Mouse (Mus musculus): ENCODE measurements at regions not wholly inside any gene's neighbourhood (a gene's known extent, or its start where the extent isn't known, plus 50 kb on each side); places are given as distances from the start of the nearest gene placed in this dataset.

GRCm38 (mm10) chr4:153316519-153316918 lies 166.1 kb downstream of the Ajap1 start:
- DNase-seq (ENCODE audit: low read depth, low spot score) = no peak
- no peak overlapping the region for H3K9ac ChIP-seq (ENCODE audit: control insufficient read depth, low read depth, low read length, poor library complexity, severe bottlenecking)
- no peak overlapping the region for H3K27ac ChIP-seq (ENCODE audit: control insufficient read depth, low read depth, low read length)
- TF ChIP-seq GATA1 (IDR thresholded peaks at IDR 0.05; ENCODE audit: low read depth, low read length) (no peak), MAZ (IDR thresholded peaks at IDR 0.05; ENCODE audit: low read depth, low read length) (no peak), TBP (IDR thresholded peaks at IDR 0.05; ENCODE audit: low read depth, low read length) (no peak), HCFC1 (IDR thresholded peaks at IDR 0.05; ENCODE audit: low read depth, low read length) (no peak)
- H3K9me3 ChIP-seq (replicated peaks; ENCODE audit: insufficient read depth, low read length) = no peaks in the 10 kb centered on the region
- no peaks in the 10 kb centered on the region for H3K36me3 ChIP-seq (ENCODE audit: control insufficient read depth in 1 of 2, insufficient read depth in 2 of 2, low read length in 2 of 2)
- H3K27me3 ChIP-seq (ENCODE audit: control insufficient read depth in 1 of 2, insufficient read depth in 2 of 2, low read length in 2 of 2) = no peaks in the 10 kb centered on the region
- no peaks in the 10 kb centered on the region for H3K79me2 ChIP-seq (ENCODE audit: control insufficient read depth, insufficient read depth, low read length, poor library complexity)
- H3K4me1 ChIP-seq (ENCODE audit: control insufficient read depth in 1 of 2, insufficient read depth in 2 of 2, low read length in 2 of 2) = no peaks in the 10 kb centered on the region
- no peak overlapping the region for H3K4me3 ChIP-seq (ENCODE audit: control insufficient read depth in 1 of 2, insufficient read depth in 1 of 2, low read depth in 2 of 2, low read length in 2 of 2)

GRCm38 (mm10) chr4:153313961-153314360 lies 168.7 kb downstream of the Ajap1 start:
- TF ChIP-seq RCOR1 (IDR thresholded peaks at IDR 0.05; ENCODE audit: low read depth, low read length) (no peak), MAZ (IDR thresholded peaks at IDR 0.05; ENCODE audit: low read depth, low read length) (no peak), EP300 (IDR thresholded peaks at IDR 0.05; ENCODE audit: low read depth in 1 of 2, low read length in 2 of 2) (no peak), POLR2A (IDR thresholded peaks at IDR 0.05; ENCODE audit: control insufficient read depth in 1 of 2, insufficient read depth in 1 of 2, low read depth in 1 of 2, low read length in 2 of 2, poor library complexity in 1 of 2) (no peak), MAX (IDR thresholded peaks at IDR 0.05; ENCODE audit: low read length) (no peak), GATA1 (IDR thresholded peaks at IDR 0.05; ENCODE audit: low read depth, low read length) (no peak), USF2 (IDR thresholded peaks at IDR 0.05; ENCODE audit: borderline replicate concordance in 1 of 2, insufficient read depth in 1 of 2, low read depth in 1 of 2, low read length in 2 of 2) (no peak), TAL1 (IDR thresholded peaks at IDR 0.05; ENCODE audit: low read length) (no peak), ELF1 (IDR thresholded peaks at IDR 0.05; ENCODE audit: low read depth, low read length) (no peak), ZKSCAN1 (IDR thresholded peaks at IDR 0.05; ENCODE audit: low read depth, low read length) (no peak), UBTF (IDR thresholded peaks at IDR 0.05; ENCODE audit: borderline replicate concordance, insufficient read depth, low read depth, low read length) (no peak)
- Histone ChIP-seq H3K79me2 (ENCODE audit: control insufficient read depth, insufficient read depth, low read length, poor library complexity) (no peaks in the 10 kb centered on the region), H3K9me3 (replicated peaks; ENCODE audit: insufficient read depth, low read length) (no peaks in the 10 kb centered on the region), H3K4me3 (ENCODE audit: control insufficient read depth in 1 of 2, insufficient read depth in 1 of 2, low read depth in 2 of 2, low read length in 2 of 2) (no peak overlapping the region), H3K27me3 (ENCODE audit: control insufficient read depth in 1 of 2, insufficient read depth in 2 of 2, low read length in 2 of 2) (no peaks in the 10 kb centered on the region), H3K36me3 (ENCODE audit: control insufficient read depth in 1 of 2, insufficient read depth in 2 of 2, low read length in 2 of 2) (no peaks in the 10 kb centered on the region), H3K9ac (ENCODE audit: control insufficient read depth, low read depth, low read length, poor library complexity, severe bottlenecking) (no peak overlapping the region), H3K27ac (ENCODE audit: control insufficient read depth, low read depth, low read length) (no peak overlapping the region), H3K4me1 (ENCODE audit: control insufficient read depth in 1 of 2, insufficient read depth in 2 of 2, low read length in 2 of 2) (no peaks in the 10 kb centered on the region)
- no peak for DNase-seq (ENCODE audit: low read depth, low spot score)

DNA sequence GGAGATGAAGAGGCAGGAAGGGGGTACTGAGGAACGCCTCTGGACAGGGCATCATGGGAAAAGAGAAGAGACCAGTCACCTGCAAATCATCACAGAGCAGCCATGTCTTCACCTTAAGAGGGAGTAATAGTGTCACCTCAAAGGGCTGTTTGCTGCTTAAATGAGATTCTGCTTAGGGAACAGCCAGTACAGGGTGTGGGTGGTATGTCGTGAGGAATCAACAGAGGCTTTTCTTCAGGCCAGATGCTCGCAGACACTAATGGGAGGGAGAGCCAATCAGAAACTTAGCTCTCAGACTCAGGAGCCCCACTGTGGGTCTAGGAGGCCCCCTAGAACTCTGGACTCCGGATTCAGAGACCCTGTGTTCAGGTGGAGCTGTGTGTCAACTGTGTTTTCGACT lies 171.0 kb downstream of the Ajap1 start:
- H3K36me3 ChIP-seq (ENCODE audit: control insufficient read depth in 1 of 2, insufficient read depth in 2 of 2, low read length in 2 of 2) = no peaks in the 10 kb centered on the region
- no peak for TF ChIP-seq EP300 (IDR thresholded peaks at IDR 0.05; ENCODE audit: low read depth in 1 of 2, low read length in 2 of 2)
- TF ChIP-seq JUND (IDR thresholded peaks at IDR 0.05; ENCODE audit: low read depth, low read length) = no peak
- no peak for TF ChIP-seq USF2 (IDR thresholded peaks at IDR 0.05; ENCODE audit: borderline replicate concordance in 1 of 2, insufficient read depth in 1 of 2, low read depth in 1 of 2, low read length in 2 of 2)
- TF ChIP-seq ELF1 (IDR thresholded peaks at IDR 0.05; ENCODE audit: low read depth, low read length) = no peak
- no peak for TF ChIP-seq RAD21 (IDR thresholded peaks at IDR 0.05; ENCODE audit: low read depth, low read length)
- TF ChIP-seq SMC3 (IDR thresholded peaks at IDR 0.05; ENCODE audit: low read depth, low read length) = no peak
- no peak for TF ChIP-seq MXI1 (IDR thresholded peaks at IDR 0.05; ENCODE audit: low read depth, low read length)
- TF ChIP-seq POLR2AphosphoS5 (IDR thresholded peaks at IDR 0.05; ENCODE audit: borderline replicate concordance, low read depth, low read length) = no peak
- TF ChIP-seq USF1 (IDR thresholded peaks at IDR 0.05; ENCODE audit: low read depth, low read length) = no peak
- no peak for TF ChIP-seq TAL1 (IDR thresholded peaks at IDR 0.05; ENCODE audit: low read length)
- no peak for TF ChIP-seq KAT2A (conservative IDR thresholded peaks at IDR 0.05; ENCODE audit: low read depth, low read length)
- TF ChIP-seq CHD1 (IDR thresholded peaks at IDR 0.05; ENCODE audit: low read depth, low read length) = no peak
- TF ChIP-seq RCOR1 (IDR thresholded peaks at IDR 0.05; ENCODE audit: low read depth, low read length) = no peak
- no peak overlapping the region for H3K27ac ChIP-seq (ENCODE audit: control insufficient read depth, low read depth, low read length)
- no peak for DNase-seq (ENCODE audit: low read depth, low spot score)
- H3K9ac ChIP-seq (ENCODE audit: control insufficient read depth, low read depth, low read length, poor library complexity, severe bottlenecking) = no peak overlapping the region
- no peak overlapping the region for H3K4me3 ChIP-seq (ENCODE audit: control insufficient read depth in 1 of 2, insufficient read depth in 1 of 2, low read depth in 2 of 2, low read length in 2 of 2)
- H3K79me2 ChIP-seq (ENCODE audit: control insufficient read depth, insufficient read depth, low read length, poor library complexity) = no peaks in the 10 kb centered on the region
- no peaks in the 10 kb centered on the region for H3K27me3 ChIP-seq (ENCODE audit: control insufficient read depth in 1 of 2, insufficient read depth in 2 of 2, low read length in 2 of 2)
- no peaks in the 10 kb centered on the region for H3K9me3 ChIP-seq (replicated peaks; ENCODE audit: insufficient read depth, low read length)
- no peaks in the 10 kb centered on the region for H3K4me1 ChIP-seq (ENCODE audit: control insufficient read depth in 1 of 2, insufficient read depth in 2 of 2, low read length in 2 of 2)
